Mouse (Mus musculus) Patski (cell line): Measurements from ENCODE around the gene Ankrd28. TPM values are rescaled to one million over a fixed set of nuclear protein-coding genes. Genes with fewer than 3 reads are reported as not detected.

Experiments
- ATAC-seq: fragments of 100-300 bp; one replicate; pipeline ENCODE4 v1.8.0; 2021
- CTCF ChIA-PET: fragments of 350-600 bp; sonication (Branson Sonifier 250); formaldehyde crosslinking; loops from one replicate; lab custom pipeline; 2022; ENCODE audit warnings: inconsistent platforms; lab: Charles Lee
- POLR2A ChIA-PET: fragments of 350-600 bp; sonication (Branson Sonifier 250); formaldehyde crosslinking; loops from one replicate; lab custom pipeline; 2022; ENCODE audit warnings: antibody characterized with exemption, inconsistent platforms; lab: Charles Lee
- DNase-seq: peaks from one replicate; pipeline ENCODE4 v3.0.0-alpha.2; 2011; ENCODE audit warnings: low read depth, low spot score
- H3K27me3 ChIP-seq: fragments of 371-371 bp; one replicate; pipeline ENCODE4 v1.5.1; 2021
- CTCF ChIP-seq: fragments of 100-300 bp; IDR thresholded peaks from one replicate; pipeline ENCODE4 v1.5.1; 2021
- in situ Hi-C: fragments of 300-500 bp; cut with MboI; formaldehyde crosslinking; loops from 3 replicates; pipeline ENCODE4 v1.11.1; 2018; ENCODE audit warnings: low pct_unique_long_range_greater_than_20kb, mixed read lengths
- polyA plus RNA-seq: library from polyadenylated mRNA; unstranded; gene quantifications from one replicate; pipeline ENCODE4 v1.2.3, GENCODE M21; 2021

Ankrd28 gene
- polyA plus RNA-seq, 1 experiment from 2014 or later, result 26.6 TPM

GRCm38 (mm10) chr14:31721256-31721655, 109.2 kb downstream of the Ankrd28 start:
- DNase-seq (no peak), ATAC-seq (no peak)
- TF ChIP-seq CTCF, result no peak
- no peaks in the 10 kb centered on the region for H3K27me3 ChIP-seq
- POLR2A ChIA-PET, result no interaction called here
- in situ Hi-C loops, result loop anchor here (25.0 kb wide), 1 partner anchor 709 kb away; the partner anchor contains the start of genes Glt8d1, Gnl3, Pbrm1 and Spcs1
- CTCF ChIA-PET, result interaction anchor here (1.3 kb wide), 1 partner anchor 24 kb away, joined by 3 read pairs; no protein-coding TSS in a partner anchor

- in situ Hi-C loops, result loop anchor here (25.0 kb wide), 1 partner anchor 706 kb away; the partner anchor contains the start of genes Glt8d1, Gnl3, Pbrm1 and Spcs1
- no peak for TF ChIP-seq CTCF
- H3K27me3 ChIP-seq, result no peaks in the 10 kb centered on the region
- CTCF ChIA-PET, result interaction anchor here (0.9 to 1.3 kb wide), 3 partner anchors 9 to 43 kb away, joined by 3 to 4 read pairs (median 3); no protein-coding TSS in a partner anchor
- POLR2A ChIA-PET, result no interaction called here
- ATAC-seq, result no peak
- no peak for DNase-seq
Observed at GRCm38 (mm10) chr14:31718332-31718731, 112.1 kb downstream of the Ankrd28 start.

GRCm38 (mm10) chr14:31717360-31717759, 113.1 kb downstream of the Ankrd28 start:
- in situ Hi-C loops, result loop anchor here (25.0 kb wide), 1 partner anchor 705 kb away; the partner anchor contains the start of genes Glt8d1, Gnl3, Pbrm1 and Spcs1
- TF ChIP-seq CTCF, result no peak
- POLR2A ChIA-PET, result interaction anchor here (0.6 kb wide), 1 partner anchor 33 kb away, joined by 4 read pairs; no protein-coding TSS in a partner anchor
- CTCF ChIA-PET, result interaction anchor here (0.9 to 1.4 kb wide), 3 partner anchors 8 to 11 kb away, joined by 3 to 4 read pairs (median 3); no protein-coding TSS in a partner anchor
- ATAC-seq (no peak), DNase-seq (no peak)
- no peaks in the 10 kb centered on the region for H3K27me3 ChIP-seq

- in situ Hi-C loops, result loop anchor here (25.0 kb wide), 1 partner anchor 703 kb away; the partner anchor contains the start of genes Glt8d1, Gnl3, Pbrm1 and Spcs1
- no peak for TF ChIP-seq CTCF
- CTCF ChIA-PET, result interaction anchor here (1.1 kb wide), 1 partner anchor 70 kb away, joined by 3 read pairs; no protein-coding TSS in a partner anchor
- ATAC-seq (no peak), DNase-seq (no peak)
- no peaks in the 10 kb centered on the region for H3K27me3 ChIP-seq
- POLR2A ChIA-PET, result no interaction called here
Observed at GRCm38 (mm10) chr14:31715669-31716068, 114.8 kb downstream of the Ankrd28 start.

GRCm38 (mm10) chr14:31709343-31709742, 121.1 kb downstream of the Ankrd28 start:
- ATAC-seq, result no peak
- H3K27me3 ChIP-seq, result no peaks in the 10 kb centered on the region
- POLR2A ChIA-PET, result no interaction called here
- in situ Hi-C loops, result loop anchor here (25.0 kb wide), 1 partner anchor 697 kb away; the partner anchor contains the start of genes Glt8d1, Gnl3, Pbrm1 and Spcs1
- CTCF ChIA-PET, result interaction anchor here (1.0 to 1.3 kb wide), 3 partner anchors 9 to 36 kb away, joined by 3 read pairs; no protein-coding TSS in a partner anchor
- no peak for DNase-seq
- TF ChIP-seq CTCF, result no peak

- ChIA-PET POLR2A (no interaction called here), CTCF (interaction anchor here (0.9 to 1.3 kb wide), 2 partner anchors 8 to 46 kb away, joined by 3 read pairs; no protein-coding TSS in a partner anchor)
- in situ Hi-C loops, result loop anchor here (25.0 kb wide), 1 partner anchor 688 kb away; the partner anchor contains the start of genes Glt8d1, Gnl3, Pbrm1 and Spcs1
- DNase-seq (peak; percentile 13), ATAC-seq (no peak)
- no peak for TF ChIP-seq CTCF
- H3K27me3 ChIP-seq, result no peaks in the 10 kb centered on the region
Observed at GRCm38 (mm10) chr14:31700376-31700775, 130.1 kb downstream of the Ankrd28 start.

GRCm38 (mm10) chr14:31697755-31698154, 132.7 kb downstream of the Ankrd28 start:
- no peak for ATAC-seq
- TF ChIP-seq CTCF, result no peak
- POLR2A ChIA-PET, result no interaction called here
- no peaks in the 10 kb centered on the region for H3K27me3 ChIP-seq
- in situ Hi-C loops, result no loop called here
- DNase-seq, result no peak
- CTCF ChIA-PET, result interaction anchor here (1.5 kb wide), 1 partner anchor 28 kb away, joined by 4 read pairs; no protein-coding TSS in a partner anchor

GRCm38 (mm10) chr14:31697346-31697745, 133.1 kb downstream of the Ankrd28 start:
- no peak for ATAC-seq
- DNase-seq, result no peak
- H3K27me3 ChIP-seq, result no peaks in the 10 kb centered on the region
- in situ Hi-C loops, result no loop called here
- TF ChIP-seq CTCF, result no peak
- ChIA-PET POLR2A (no interaction called here), CTCF (no interaction called here)

- no peak for ATAC-seq
- H3K27me3 ChIP-seq, result no peaks in the 10 kb centered on the region
- ChIA-PET POLR2A (no interaction called here), CTCF (interaction anchor here (0.8 kb wide), 1 partner anchor 13 kb away, joined by 3 read pairs; no protein-coding TSS in a partner anchor)
- no peak for DNase-seq
- no peak for TF ChIP-seq CTCF
- in situ Hi-C loops, result no loop called here
Observed at GRCm38 (mm10) chr14:31696985-31697303, 133.5 kb downstream of the Ankrd28 start.

GRCm38 (mm10) chr14:31696206-31696984, 134.1 kb downstream of the Ankrd28 start:
- no peaks in the 10 kb centered on the region for H3K27me3 ChIP-seq
- in situ Hi-C loops, result no loop called here
- TF ChIP-seq CTCF, result no peak
- DNase-seq (no peak), ATAC-seq (no peak)
- ChIA-PET CTCF (interaction anchor here (0.8 to 1.6 kb wide), 2 partner anchors 12 to 89 kb away, joined by 3 read pairs; no protein-coding TSS in a partner anchor), POLR2A (no interaction called here)
